Mouse (Mus musculus) ES-E14 (cell line): ENCODE measurements around the gene Slc4a4.

Experiments
- ZC3H11A ChIP-seq: IDR thresholded peaks from 2 replicates; pipeline ENCODE4 v1.6.1; 2012; ENCODE audit warnings: low read depth, mild to moderate bottlenecking, inconsistent platforms, low read length, borderline replicate concordance
- ZNF384 ChIP-seq: IDR thresholded peaks from 2 replicates; pipeline ENCODE4 v1.6.1; 2012; ENCODE audit warnings: low read depth, low read length, inconsistent platforms

- no peak for TF ChIP-seq ZC3H11A
- no peak for TF ChIP-seq ZNF384
Measured at GRCm38 (mm10) chr5:88997277-88997676, 110.7 kb downstream of the Slc4a4 start.
